Mouse (Mus musculus): Measurements from ENCODE around the gene Pate2.

- peak; percentile 68; the same call in 1 of the 2 replicates for TF ChIP-seq CHD2 (IDR thresholded peaks at IDR 0.05; ENCODE audit: low read depth, low read length)
- TF ChIP-seq HCFC1 (IDR thresholded peaks at IDR 0.05; ENCODE audit: borderline replicate concordance, insufficient read depth, low read length): peak; percentile 59; the same call in 1 of the 2 replicates
- TF ChIP-seq ZNF384 (IDR thresholded peaks at IDR 0.05; ENCODE audit: low read depth, low read length): no peak
Observed at GRCm38 (mm10) chr9:35569571-35570534, at the start of gene Pate2, which contains the start of gene Hyls1.

Measured in ES-E14 (cell line).